Mouse (Mus musculus): ENCODE results near the gene Fbxo39.

The Fbxo39 gene

DNA sequence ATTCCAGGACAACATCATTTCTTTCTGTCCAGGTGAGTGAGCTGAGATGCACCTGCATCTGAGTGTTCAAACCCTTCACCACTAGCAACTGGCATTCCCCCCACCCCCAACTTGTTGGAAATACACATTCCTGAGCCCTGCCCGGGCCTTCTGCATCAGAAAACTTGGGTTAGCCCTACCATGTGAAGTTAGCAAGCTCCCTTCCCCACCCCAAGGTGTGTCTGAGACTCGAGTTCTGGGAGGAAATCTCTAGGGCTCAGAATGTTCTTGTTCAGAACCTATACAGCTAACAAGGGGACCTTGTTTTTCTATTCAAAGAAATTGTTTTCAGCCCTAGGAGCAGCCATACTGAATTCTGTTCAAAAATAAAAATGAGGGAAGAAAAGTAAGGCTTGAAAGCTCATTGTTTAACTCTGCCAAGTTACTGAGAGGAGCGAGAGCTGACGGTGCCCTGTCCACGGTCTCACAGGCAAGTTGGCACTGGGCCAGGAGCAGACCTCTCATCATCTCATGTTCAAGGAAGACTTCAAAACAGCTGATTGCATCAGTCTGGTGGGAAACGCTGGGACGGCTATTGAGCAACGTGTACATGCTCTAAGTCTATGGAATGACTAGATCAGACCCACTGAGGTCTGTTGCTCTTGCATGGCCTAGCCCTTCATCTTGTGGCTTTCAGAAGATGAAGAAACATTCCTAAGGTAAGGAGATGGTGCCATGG lies 49.4 kb downstream of the Fbxo39 start:
- no peak for DNase-seq (ENCODE audit: low spot score in 2 of 2)

DNA sequence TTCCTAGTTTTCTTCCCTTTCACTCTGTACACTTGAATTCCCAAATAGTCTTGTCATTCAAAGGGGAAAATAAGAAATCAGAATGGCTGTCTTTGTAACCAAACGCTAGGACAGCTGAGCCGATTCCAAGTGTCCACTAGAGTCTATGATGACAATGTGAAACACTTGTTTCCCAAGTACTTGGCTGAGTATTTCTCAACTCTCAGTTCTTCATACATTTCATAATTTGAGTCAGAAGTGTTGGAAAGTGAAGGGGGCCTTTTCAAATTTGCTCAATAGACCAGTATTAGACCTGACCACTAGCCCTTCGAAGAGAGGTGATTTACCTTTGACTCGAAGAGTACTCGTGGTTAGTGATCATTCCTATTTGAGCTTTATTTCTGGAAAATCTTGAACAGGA lies 50.3 kb downstream of the Fbxo39 start:
- DNase-seq (ENCODE audit: low spot score in 2 of 2) = no peak

DNA sequence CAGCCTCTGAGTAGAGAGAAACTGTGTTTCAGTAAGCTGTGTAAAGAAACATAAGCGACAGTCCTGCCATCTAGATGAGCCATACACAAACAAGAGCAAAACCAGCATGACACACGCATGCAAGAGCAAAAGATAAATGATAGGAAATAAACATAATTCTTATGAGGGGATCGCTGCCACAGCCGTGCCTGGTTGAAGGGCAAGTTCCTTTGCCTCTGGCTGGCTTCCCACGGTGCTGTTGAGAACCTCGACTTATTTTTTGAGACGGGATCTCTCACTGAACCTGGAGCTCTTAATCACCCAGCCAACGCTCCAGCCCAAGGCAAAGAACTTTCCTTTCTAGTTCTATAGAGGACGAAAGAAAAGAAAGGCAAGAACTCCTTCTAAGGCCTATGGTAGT lies 51.9 kb downstream of the Fbxo39 start:
- DNase-seq (ENCODE audit: low spot score in 2 of 2) = no peak

DNA sequence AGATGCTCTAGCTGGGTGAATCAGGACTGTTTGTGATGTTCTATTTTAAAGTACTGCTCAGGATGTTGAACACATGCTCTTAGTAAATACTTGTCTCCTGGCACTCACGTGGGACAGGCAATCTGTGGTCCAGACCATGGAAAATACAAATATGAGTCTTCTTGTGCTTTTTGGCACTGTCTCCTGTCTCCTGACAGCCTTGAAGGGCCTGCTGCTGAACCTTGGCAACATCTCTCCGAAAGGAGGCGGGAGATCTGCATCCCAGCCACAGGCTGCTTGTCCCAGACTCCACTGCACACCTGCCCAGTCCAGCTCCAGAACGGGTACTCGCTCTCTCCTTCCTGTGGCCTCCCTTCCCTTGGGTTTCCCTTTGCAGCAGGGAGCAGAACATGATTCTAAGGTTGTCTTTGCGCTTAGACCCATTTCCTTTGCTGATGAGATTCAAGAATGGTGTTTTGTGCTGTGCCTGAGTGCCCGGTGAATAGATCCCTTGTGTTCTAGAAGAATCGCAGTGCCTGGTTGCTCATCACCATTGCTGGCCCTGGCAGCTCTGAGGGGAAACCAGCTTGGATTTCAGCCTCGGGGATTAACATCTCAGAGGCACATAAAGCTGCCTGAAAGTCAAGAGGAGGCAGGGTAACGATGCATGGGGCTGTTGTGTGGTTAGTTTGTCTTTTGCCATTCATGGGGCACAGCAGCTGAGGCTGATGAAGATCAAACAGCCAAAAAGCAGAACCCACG lies 53.9 kb downstream of the Fbxo39 start:
- no peak for DNase-seq (ENCODE audit: low spot score in 2 of 2)

Measured in heart, adult 9 months (tissue).